Mouse (Mus musculus): Measurements from ENCODE around the gene Grasp. TPM values are rescaled to one million over a fixed set of nuclear protein-coding genes. Genes with fewer than 3 reads are reported as not detected.

Gene Grasp
- total RNA-seq, 2 experiments from 2014 or later: 8.3 to 9.4 TPM

GRCm38 (mm10) chr15:101192260-101192640 lies 31.7 kb upstream of the Grasp start:
- intact Hi-C loops (cut with DNase I; ENCODE audit: low total_unique reads): no loop called here
- no peak for DNase-seq

DNA sequence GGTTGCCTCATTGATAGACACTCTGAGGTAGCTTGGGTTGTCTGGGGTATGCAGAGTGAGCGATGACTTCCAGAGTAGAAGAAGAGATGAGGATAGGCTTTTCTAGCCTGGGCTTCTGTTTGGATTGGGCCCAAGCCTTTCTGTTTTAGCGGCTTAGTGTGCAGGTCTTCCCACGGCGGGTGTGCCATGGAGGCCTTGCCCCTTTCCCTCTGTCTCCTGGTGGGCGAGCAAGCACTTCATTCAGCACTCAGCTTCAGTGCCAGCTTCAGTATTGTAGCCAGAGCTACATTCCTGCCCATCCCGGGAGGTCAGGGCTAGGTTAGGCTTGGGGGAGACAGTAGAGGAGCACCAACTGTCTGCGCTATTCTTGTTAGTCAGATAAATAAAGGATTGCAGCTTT lies 31.3 kb upstream of the Grasp start:
- intact Hi-C loops (cut with DNase I; ENCODE audit: low total_unique reads): no loop called here
- no peak for DNase-seq

GRCm38 (mm10) chr15:101193971-101194370 lies 30.0 kb upstream of the Grasp start:
- DNase-seq: no peak
- intact Hi-C loops (cut with DNase I; ENCODE audit: low total_unique reads): no loop called here

GRCm38 (mm10) chr15:101194951-101195823 lies 28.8 kb upstream of the Grasp start:
- intact Hi-C loops (cut with DNase I; ENCODE audit: low total_unique reads): no loop called here

DNA sequence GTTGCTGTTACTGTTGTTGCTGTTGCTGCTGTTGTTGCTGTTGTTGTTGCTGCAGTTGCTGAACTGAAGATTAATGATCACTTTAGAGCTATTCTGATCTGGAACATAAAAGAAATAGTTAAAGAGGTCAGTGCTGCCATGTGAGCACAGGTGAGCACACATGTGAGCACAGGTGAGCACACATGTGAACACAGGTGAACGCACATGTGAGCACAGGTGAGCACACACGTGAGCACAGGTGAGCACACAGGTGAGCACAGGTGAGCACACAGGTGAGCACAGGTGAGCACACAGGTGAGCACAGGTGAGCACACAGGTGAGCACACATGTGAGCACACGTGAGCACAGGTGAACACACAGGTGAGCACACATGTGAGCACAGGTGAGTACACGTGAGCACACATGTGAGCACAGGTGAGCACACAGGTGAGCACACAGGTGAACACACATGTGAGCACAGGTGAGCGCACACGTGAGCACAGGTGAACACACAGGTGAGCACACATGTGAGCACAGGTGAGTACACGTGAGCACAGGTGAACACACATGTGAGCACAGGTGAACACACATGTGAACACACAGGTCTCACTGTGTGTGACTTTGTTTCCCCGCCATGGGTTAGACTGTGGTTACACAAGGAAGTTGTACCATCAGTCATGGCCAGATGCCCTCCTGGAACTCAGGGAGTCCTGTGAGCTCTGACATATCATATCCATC lies 27.8 kb upstream of the Grasp start:
- intact Hi-C loops (cut with DNase I; ENCODE audit: low total_unique reads): no loop called here
- no peak for DNase-seq

More at GRCm38 (mm10) chr15:101194951-101195823, 28.8 kb upstream of the Grasp start:
- DNase-seq: no peak

GRCm38 (mm10) chr15:101196961-101197360 lies 27.0 kb upstream of the Grasp start:
- intact Hi-C loops (cut with DNase I; ENCODE audit: low total_unique reads): no loop called here
- no peak for DNase-seq

- intact Hi-C loops (cut with DNase I; ENCODE audit: low total_unique reads): no loop called here
- DNase-seq: no peak
These were observed 26.4 kb upstream of the Grasp start for GRCm38 (mm10) chr15:101197497-101198179.

DNA sequence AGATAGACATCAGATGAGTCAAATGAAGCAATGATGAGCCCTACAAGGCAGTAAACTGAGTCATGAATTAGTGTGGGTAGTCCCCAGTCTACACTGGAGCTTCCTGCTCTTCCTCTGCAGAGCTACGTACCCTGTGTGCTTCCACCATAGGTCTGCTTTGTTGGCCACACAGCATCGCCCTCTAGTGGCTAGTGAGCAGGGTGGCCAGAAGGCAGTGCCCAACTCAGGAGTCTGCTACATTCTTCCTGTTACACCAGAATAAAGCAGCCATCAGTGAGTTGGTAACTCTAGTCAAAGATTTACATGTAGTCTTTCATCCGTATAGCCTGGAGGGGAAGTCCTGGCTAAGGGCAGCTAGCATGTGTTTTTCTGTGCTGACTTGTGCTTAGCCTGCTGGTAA lies 25.8 kb upstream of the Grasp start:
- peak; percentile 63 for DNase-seq
- intact Hi-C loops (cut with DNase I; ENCODE audit: low total_unique reads): no loop called here

GRCm38 (mm10) chr15:101198850-101199249 lies 25.1 kb upstream of the Grasp start:
- intact Hi-C loops (cut with DNase I; ENCODE audit: low total_unique reads): no loop called here
- DNase-seq: no peak

DNA sequence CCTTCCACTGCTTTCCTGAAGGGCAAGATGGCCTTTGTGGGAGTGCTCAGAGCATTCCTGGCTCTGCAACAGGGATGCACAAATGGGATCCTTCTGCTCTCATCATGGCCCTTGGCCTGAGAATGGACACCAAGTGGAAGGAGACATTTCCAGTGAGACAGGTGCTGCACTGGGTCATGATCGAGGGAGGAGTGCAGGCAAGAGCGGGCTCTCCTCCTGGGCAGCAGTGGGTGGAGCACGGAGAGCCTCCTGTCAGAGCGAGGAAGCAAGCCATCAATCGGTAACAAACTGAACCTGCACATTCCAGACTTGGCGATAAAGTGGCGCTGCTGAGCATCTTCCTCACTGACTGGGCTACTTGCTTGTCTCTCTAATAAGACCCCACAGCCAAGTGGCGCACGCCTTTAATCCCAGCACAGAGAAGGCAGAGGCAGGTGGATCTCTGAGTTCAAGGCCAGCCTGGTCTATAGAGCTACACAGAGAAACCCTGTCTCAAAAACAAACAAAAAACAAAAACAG lies 23.2 kb upstream of the Grasp start:
- intact Hi-C loops (cut with DNase I; ENCODE audit: low total_unique reads): no loop called here
- no peak for DNase-seq

- no peak for DNase-seq
- intact Hi-C loops (cut with DNase I; ENCODE audit: low total_unique reads): no loop called here
These were observed 22.6 kb upstream of the Grasp start for GRCm38 (mm10) chr15:101201414-101201813.

DNA sequence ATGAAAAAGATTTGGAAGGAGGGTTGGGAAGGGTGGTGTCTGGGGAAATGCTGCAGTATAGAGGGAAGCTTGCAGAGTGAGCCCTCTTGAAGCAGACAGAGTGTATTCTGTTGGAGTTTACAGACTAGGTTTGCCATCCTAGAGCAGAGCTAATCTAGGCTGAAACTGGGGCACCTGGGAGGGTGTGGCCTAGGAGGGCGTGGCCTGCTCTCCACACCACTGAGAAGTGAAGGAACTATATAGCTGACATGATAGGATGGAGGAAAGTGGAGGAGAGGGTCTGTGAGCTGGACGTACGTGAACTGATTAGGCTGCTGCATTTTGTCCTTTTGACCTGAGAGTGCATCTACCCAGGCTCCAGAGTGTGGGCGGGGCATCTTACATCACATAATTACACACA lies 20.3 kb upstream of the Grasp start:
- DNase-seq: no peak
- intact Hi-C loops (cut with DNase I; ENCODE audit: low total_unique reads): no loop called here

- DNase-seq: no peak
- intact Hi-C loops (cut with DNase I; ENCODE audit: low total_unique reads): no loop called here
These were observed 19.2 kb upstream of the Grasp start for GRCm38 (mm10) chr15:101204781-101205180.

DNA sequence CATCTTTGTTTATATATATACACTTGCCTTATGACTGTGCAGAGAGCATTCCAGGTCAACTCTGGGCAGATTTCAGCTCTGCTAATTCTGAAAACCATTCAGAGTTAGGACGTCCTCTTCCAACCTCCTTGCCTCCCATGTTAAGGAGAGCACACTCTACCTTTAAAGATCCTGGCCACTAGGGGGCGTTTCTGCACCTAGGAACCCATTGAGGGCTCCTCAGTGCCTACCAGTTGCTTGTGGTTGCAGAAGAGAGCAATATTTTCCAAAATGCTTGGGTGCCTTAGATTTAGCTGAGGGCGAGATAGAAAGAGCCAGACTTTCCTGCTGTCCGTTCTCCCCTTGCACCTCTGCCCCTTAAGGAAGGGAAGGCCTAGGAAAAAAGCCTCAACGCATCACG lies 13.8 kb upstream of the Grasp start:
- intact Hi-C loops (cut with DNase I; ENCODE audit: low total_unique reads): no loop called here
- DNase-seq: peak; percentile 64

DNA sequence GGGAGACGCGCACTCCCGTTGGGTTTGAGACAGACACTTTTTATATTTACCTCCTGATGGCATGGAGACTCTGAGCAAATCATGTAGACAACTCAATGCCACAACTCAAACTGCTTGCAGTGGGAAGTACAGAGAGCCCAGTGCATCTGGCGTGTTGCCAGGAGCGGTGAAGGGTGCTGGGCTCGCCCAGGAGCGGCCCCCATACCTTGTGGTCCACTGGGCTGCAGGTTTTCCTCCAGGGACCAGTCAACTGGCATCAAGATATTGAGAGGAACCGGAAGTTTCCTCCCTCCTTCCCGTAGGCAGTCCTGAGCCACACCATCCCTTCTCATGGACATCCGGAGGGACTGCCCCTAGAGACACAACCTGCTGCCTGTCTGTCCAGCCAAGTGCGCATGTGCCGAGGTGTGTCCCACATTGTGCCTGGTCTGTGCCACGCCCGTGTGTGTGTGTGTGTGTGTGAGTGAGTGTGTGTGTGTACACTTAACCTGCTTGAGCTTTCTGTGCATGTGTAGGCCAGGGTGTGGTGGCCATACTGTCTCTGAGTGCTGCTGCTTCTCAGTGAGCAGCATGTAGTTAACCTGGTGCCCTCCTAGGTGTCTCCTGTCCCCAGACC lies 12.9 kb upstream of the Grasp start:
- intact Hi-C loops (cut with DNase I; ENCODE audit: low total_unique reads): no loop called here
- DNase-seq: no peak

- intact Hi-C loops (cut with DNase I; ENCODE audit: low total_unique reads): no loop called here
- peak; percentile 71 for DNase-seq
These were observed 11.6 kb upstream of the Grasp start for GRCm38 (mm10) chr15:101212435-101212834.

DNA sequence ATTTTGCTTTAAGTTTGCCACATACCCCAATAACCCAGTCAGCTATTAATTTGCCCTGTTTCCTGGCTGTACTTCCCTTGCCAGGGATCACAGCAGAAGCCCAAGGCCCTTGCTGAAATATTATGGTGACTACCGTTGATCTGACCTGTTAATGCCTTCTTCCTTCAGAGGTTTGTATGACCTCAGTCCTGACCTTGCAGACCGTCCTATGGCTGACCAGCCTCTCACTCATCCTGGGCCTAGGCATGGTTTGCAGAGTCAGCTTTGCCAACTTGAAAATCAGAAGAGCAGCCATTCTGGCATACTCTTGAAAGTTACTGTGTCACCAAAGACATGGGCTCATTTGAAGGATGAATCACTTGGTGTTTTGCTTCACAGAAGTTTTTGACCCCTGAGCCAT lies 8.9 kb upstream of the Grasp start:
- intact Hi-C loops (cut with DNase I; ENCODE audit: low total_unique reads): no loop called here
- no peak for DNase-seq

- intact Hi-C loops (cut with DNase I; ENCODE audit: low total_unique reads): no loop called here
- no peak for DNase-seq
These were observed 8.0 kb upstream of the Grasp start for GRCm38 (mm10) chr15:101216036-101216435.

GRCm38 (mm10) chr15:101220905-101221297 lies 3.1 kb upstream of the Grasp start:
- no peak for DNase-seq
- intact Hi-C loops (cut with DNase I; ENCODE audit: low total_unique reads): loop anchor here (5.0 kb wide), 1 partner anchor 66 kb away; no protein-coding TSS in a partner anchor

Measured in gastrocnemius, postnatal 14 days (tissue).